Mouse (Mus musculus) ES-Bruce4 (cell line): ENCODE measurements around the gene Rnf144b. TPM values are rescaled to one million over a fixed set of nuclear protein-coding genes. Genes with fewer than 3 reads are reported as not detected.

Experiments used
- H3K27ac ChIP-seq: 2 replicates; pipeline ENCODE4 v1.5.1; 2012; ENCODE audit warnings: low read length, inconsistent platforms; ENCODE audit not compliant: insufficient read depth
- H3K27me3 ChIP-seq: 2 replicates; pipeline ENCODE4 v1.6.1; 2012; ENCODE audit warnings: mild to moderate bottlenecking, low read length, inconsistent platforms; ENCODE audit not compliant: control insufficient read depth, poor library complexity, insufficient read depth, severe bottlenecking
- H3K36me3 ChIP-seq: 2 replicates; pipeline ENCODE4 v1.6.1; 2012; ENCODE audit warnings: inconsistent platforms, mild to moderate bottlenecking, low read length, moderate library complexity; ENCODE audit not compliant: control insufficient read depth, poor library complexity, insufficient read depth, severe bottlenecking
- H3K4me1 ChIP-seq: one replicate; pipeline ENCODE4 v1.8.1; 2011; ENCODE audit warnings: low read length; ENCODE audit not compliant: control insufficient read depth, insufficient read depth
- H3K4me3 ChIP-seq: 2 replicates; pipeline ENCODE4 v1.5.1; 2011; ENCODE audit warnings: low read depth, mild to moderate bottlenecking, low read length
- H3K9ac ChIP-seq: 2 replicates; pipeline ENCODE4 v1.6.1; 2012; ENCODE audit warnings: low read depth, mild to moderate bottlenecking, inconsistent platforms; ENCODE audit not compliant: poor library complexity, severe bottlenecking
- H3K9me3 ChIP-seq: replicated peaks from 2 replicates; pipeline ENCODE4 v1.6.1; 2012; ENCODE audit warnings: mild to moderate bottlenecking, low read length, inconsistent platforms; ENCODE audit not compliant: control insufficient read depth, poor library complexity, insufficient read depth, severe bottlenecking
- CTCF ChIP-seq: IDR thresholded peaks from one replicate; pipeline ENCODE4 v1.8.1; 2011; ENCODE audit warnings: low read depth, low read length
- EP300 ChIP-seq: IDR thresholded peaks from 2 replicates; pipeline ENCODE4 v1.6.1; 2011; ENCODE audit warnings: low read depth, low read length; ENCODE audit not compliant: insufficient read depth
- POLR2A ChIP-seq: IDR thresholded peaks from one replicate; pipeline ENCODE4 v1.8.1; 2011; ENCODE audit warnings: low read length; ENCODE audit not compliant: insufficient read depth
- polyA plus RNA-seq: library from polyadenylated mRNA; stranded (reverse); fragments of >200 nt; gene quantifications from 2 replicates; pipeline ENCODE4 v1.2.4, GENCODE M21; 2011; ENCODE audit warnings: low read depth; ENCODE audit not compliant: missing spikeins, insufficient read depth, insufficient read length

The Rnf144b gene
- polyA plus RNA-seq, 1 experiment = 1.6 TPM

GRCm38 (mm10) chr13:47288449-47288848 is 166.0 kb downstream of the Rnf144b start:
- Histone ChIP-seq H3K27ac (no peak overlapping the region), H3K36me3 (no peaks in the 10 kb centered on the region), H3K4me3 (no peak overlapping the region), H3K9me3 (no peaks in the 10 kb centered on the region), H3K4me1 (no peaks in the 10 kb centered on the region), H3K9ac (no peak overlapping the region), H3K27me3 (no peaks in the 10 kb centered on the region)
- TF ChIP-seq POLR2A = no peak
- peak; percentile 83 for TF ChIP-seq CTCF
- TF ChIP-seq EP300 = no peak

GRCm38 (mm10) chr13:47296465-47296864 is 174.0 kb downstream of the Rnf144b start:
- Histone ChIP-seq H3K4me3 (no peak overlapping the region), H3K9me3 (no peaks in the 10 kb centered on the region), H3K4me1 (no peaks in the 10 kb centered on the region), H3K27me3 (no peaks in the 10 kb centered on the region), H3K27ac (no peak overlapping the region), H3K36me3 (no peaks in the 10 kb centered on the region), H3K9ac (no peak overlapping the region)
- TF ChIP-seq POLR2A = no peak
- no peak for TF ChIP-seq CTCF
- no peak for TF ChIP-seq EP300

Other genes with a start within 250 kb of the Rnf144b start
- 36.7 and 41.1 TPM in 2 replicates for gene Kif13a, start 192.8 kb upstream of the Rnf144b start, polyA plus RNA-seq
- 0.29 and 1.0 TPM in 2 replicates for gene Nhlrc1, start 107.8 kb upstream of the Rnf144b start, polyA plus RNA-seq
- 11.0 and 12.3 TPM in 2 replicates for gene Kdm1b, start 79.2 kb upstream of the Rnf144b start, polyA plus RNA-seq
- gene Tpmt, start 77.9 kb upstream of the Rnf144b start, polyA plus RNA-seq = 26.7 and 31.7 TPM in 2 replicates
- 225 and 227 TPM in 2 replicates for gene Dek, start 16.5 kb upstream of the Rnf144b start, polyA plus RNA-seq